Mouse (Mus musculus): Measurements from ENCODE around the gene Rlbp1. TPM values are rescaled to one million over a fixed set of nuclear protein-coding genes. Genes with fewer than 3 reads are reported as not detected.

The Rlbp1 gene
- total RNA-seq (2021), result not detected

DNA sequence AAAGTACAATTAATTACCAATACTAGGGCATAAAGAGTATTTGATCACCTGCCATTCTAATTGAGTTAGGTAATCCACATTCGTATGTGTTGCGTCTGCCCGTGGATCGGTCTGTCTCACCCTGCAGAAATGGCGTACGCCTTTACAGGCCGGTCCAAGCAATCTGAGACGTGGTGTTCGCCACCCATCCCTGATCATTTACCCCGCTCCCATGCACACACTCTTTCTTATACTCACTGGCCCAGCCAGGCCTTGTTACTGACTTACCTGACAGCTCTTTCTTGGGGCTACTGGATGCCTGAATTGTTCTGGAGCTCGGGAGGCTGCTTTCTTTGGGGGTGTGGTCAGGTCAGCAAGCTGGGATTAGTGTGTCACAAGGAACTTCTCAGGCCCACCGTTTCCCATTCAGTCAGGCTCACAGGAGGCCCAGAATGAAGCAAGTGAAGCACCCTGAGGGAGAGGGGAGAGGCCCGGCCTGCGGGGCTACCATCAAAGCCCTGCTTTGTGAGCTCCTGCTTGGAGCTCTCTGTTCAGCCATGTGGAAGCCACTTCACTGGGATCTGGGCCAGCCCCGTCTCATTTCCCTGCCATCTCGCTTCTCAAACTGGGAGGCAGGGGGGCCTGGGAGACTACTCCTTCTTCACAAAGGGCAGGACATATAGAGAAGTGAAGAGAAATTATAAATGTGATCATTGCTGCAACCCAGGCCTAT is at the start of gene Rlbp1:
Gene Rlbp1, minus strand, starts transcription at position 627 of the 712 bp plus-strand sequence.
- no peak for DNase-seq

DNA sequence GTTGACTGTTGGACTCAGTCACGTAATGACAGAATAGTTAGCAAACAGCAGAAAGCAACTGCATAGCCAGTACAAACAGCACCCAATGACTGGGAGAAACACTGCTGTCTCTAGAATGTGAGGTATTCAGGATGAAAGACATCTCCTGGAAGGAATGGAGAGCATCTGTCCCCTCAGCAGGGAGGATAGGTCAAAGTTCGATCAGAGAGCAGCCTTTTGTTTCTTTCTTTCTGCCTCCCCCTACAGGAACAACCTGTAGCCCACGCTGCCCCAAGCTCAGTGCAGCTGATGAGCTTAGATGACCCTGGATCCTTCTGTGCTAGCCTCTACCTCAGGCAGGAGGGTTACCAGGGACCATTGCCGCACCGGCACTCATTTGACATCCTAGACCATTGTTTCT is 41.4 kb upstream of the Rlbp1 start:
- DNase-seq, result no peak

DNA sequence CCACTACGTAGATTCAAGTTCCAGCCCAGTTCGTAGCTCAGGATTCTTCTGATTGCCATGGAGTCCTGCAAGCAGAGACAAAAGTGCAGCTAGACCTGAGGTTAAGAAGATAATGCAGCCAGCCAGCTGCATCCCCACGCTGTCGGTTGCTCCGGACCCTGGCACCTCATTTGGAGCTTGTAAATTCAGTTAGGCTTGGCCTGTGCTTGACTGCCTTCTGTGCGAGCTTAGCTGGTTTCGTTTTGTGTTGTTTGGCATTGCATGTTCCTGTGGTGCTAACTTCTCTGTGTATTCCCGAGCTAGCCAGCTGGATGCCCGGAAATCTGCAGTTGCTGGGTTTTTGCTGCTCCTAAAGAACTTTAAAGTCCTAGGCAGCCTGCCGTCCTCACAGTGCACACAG is 39.0 kb upstream of the Rlbp1 start:
- DNase-seq, result no peak

DNA sequence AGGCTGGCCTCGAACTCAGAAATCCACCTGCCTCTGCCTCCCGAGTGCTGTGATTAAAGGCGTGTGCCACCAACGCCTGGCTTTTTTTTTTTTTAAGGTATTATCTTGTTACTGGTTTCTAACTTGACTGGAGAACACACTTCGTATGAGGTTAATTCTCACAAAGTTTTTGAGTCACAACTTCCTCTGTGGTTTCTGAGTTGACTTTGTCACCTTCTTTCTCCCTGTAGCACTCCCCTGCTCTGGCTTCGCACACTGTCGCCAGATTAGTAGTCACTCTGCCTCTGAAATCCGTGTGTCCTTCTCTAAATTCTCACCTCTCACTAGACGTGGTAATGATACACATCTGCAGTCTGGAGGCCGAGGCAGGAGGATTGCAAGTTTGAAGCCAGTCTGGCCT is 36.0 kb upstream of the Rlbp1 start:
- no peak for DNase-seq

DNA sequence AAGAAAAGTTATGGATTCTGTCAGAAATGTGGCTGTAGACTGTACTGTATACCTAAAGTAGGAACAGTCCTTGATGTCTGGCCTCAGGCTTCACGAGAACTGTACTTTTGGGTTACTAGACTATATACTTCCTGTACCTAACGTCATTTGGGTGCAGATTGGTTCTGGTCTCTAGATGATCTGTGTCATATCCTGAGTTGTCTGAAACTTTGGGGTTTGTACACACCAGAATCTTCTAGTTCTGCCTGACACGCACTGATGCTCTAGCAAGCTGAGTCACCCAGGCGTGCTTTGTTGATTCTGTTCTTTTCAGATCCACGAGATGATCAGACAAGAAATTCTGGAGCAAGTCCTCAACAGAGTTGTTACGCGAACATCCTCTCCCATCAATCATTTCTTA is 33.1 kb upstream of the Rlbp1 start:
- DNase-seq, result no peak

DNA sequence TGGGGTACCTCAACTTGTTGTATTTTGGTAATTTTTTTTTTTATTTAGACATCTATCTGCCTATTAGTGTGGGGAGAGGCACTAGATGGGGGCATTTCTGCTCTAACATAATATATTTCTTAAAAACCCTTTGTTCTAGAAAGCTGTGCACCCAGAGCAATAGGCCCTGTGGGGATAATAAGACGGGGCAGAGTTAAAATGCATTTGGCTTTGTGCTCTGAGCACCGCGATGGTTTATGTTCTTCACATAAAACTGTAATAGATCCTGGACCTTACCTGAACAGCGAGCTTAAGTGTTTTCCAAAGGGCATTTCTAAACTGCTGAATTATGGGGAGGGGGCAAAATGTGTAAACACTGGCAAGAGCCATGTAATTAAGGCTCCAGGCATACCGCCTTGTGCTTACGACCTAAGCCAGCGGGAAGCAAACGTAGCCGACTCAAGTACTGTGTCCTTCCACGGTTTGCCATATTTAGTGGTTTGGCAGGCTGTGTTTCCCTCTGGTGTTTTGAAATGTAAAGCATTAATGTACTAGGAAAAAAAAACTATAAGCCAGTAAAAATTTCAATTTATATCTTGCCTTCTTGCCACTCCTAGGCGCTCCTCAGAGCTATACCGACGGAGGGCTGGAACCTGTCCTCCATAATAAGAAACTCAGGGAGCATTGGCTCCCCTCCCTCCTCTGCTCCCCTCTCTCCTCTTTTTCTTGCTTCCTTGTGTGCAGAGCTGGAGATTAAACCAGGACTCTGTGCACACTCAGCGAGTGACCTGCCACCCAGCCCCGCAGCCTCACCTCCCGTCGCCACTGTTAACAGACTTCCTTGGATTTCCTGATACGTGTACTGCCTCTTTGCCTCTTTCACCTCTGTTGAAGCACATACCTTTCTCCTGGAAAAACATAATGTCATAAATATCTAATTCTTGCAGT is 27.9 kb upstream of the Rlbp1 start:
- DNase-seq, result no peak

DNA sequence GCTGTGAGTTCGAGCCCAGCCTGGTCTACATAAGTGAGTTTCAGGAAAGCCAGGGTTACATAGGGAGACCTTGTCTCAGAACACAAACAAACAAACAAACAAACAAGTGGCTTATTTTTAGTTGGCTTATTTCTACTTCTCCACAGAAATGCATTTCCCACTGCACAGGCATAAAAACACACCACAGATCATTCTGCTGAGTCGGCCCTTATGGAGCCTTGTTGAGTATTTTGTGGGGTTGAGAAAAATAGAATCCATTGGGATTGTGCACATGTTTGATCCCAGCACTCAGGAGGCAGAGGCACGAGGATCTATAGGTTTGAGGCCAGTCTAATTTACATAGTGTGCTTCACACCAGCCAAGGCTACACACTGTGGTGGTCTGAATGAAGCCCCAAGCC is 13.4 kb upstream of the Rlbp1 start:
- no peak for DNase-seq

DNA sequence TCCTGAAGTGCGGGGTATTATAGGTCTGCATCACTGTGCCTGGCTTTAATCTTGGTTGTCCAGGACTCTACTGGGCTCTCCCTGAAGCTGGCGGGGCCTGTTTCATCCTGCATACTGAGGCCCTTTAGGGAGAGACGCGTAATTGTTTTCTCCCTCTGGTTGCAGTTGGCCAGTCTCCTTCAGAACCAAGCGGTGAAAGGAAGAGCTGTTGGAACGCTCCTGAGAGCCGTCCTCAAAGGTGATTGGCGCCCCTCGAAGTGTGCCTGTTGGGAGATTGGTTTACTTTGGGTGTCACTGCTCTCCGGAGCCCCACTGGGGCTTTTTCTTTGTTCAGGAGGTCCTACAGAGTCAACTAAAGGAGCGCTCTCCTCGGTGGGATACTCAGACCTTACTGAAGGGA is 12.1 kb upstream of the Rlbp1 start:
- no peak for DNase-seq

DNA sequence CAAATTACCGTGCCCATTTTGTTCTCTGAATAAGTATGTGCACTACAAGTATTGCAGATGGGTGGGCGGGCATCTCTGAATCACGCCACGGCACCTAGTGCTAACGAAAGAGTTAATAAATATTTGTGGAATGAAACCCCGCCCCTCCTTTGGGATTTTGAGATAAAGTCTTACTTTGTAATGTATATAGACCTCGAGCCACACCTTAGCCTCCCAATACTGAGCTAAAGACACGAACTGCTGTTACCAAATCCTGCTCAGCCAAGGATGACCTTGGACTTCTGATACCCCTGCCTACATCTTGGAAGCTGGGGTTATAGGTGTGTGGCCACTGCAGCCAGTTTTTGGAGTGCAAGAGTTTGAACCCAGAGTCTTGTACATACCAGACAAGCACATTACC is 11.6 kb upstream of the Rlbp1 start:
- DNase-seq, result no peak

DNA sequence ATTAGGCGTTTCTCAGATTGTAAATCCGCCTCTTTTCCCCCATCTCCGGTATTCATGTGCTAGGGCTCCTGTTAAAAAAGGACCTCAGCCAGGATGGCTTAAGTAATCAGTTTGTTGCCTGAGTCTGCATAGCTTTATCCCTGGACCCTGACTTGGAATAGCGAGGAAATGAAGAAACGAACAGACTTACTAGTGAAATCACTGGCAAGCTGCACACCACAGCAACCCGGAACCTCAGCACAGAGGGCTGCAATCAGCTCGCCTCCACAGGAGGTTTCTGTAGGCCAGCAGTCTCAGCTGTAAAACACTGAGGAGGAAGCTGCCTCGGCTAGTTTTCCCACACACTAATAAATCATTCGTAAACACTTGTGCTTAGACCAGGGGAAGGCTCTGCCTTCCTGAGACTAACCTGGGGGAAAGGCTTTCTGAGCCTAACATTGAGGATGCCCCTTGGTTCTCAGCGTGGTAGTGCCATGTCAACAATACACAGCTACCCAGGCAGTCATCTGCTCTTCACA is 10.7 kb upstream of the Rlbp1 start:
- DNase-seq, result no peak

DNA sequence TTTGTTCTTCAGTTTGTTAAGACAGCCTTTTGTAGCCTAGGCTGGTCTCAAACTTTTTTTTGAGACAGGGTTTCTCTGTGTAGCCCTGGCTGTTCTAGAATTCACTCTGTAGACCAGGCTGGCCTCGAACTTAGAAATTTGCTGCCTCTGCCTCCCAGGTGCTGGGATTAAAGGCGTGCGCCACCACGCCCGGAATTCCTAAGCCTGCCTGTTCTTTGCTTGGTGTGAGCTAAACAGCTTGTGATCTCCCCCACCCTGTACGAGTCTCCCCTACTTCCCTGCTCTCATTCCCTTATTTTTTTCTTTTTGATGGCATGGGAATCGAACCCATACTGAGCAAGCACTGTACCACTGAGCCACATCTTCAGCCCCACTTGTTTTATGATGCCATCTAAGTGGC is 8.3 kb upstream of the Rlbp1 start:
- no peak for DNase-seq

DNA sequence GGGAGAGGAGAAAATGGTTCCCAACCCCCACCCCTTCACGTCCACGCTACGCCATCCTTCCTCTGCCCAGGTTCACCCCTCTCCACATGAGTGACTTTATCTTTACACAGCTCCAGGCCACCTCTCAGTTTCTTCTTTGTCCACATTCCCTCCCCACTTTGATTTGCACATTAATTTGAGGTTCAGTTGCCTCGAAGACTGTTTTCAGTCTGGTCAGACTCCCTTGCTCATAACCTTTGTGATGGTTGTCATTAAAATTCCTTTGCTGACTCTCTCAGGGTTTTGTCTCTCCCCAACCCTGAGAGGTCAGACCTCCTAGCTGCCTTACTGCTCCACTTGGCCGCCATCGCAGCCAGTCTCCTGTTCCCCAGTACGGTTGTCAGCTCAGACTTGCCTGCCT is 7.8 kb upstream of the Rlbp1 start:
- DNase-seq, result no peak

DNA sequence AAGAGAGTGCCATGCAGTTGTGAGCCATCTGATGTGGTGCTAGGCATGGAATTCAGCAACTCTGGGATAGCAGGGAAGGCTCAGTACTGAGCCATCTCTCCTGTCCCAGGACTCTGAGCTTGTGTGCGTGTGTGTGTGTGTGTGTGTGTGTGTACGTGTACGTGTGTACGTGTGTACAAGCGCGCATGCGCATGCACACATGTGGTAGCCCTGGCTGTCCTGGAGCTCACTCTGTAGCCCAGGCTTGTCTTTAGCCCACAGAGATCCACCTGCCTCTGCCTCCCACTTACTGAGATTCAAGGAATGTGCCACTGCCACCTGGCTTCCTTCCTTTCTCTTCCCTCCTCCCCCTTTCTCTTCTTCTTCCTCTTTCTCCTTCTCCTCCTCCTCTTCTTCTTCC is 7.1 kb upstream of the Rlbp1 start:
- no peak for DNase-seq

DNA sequence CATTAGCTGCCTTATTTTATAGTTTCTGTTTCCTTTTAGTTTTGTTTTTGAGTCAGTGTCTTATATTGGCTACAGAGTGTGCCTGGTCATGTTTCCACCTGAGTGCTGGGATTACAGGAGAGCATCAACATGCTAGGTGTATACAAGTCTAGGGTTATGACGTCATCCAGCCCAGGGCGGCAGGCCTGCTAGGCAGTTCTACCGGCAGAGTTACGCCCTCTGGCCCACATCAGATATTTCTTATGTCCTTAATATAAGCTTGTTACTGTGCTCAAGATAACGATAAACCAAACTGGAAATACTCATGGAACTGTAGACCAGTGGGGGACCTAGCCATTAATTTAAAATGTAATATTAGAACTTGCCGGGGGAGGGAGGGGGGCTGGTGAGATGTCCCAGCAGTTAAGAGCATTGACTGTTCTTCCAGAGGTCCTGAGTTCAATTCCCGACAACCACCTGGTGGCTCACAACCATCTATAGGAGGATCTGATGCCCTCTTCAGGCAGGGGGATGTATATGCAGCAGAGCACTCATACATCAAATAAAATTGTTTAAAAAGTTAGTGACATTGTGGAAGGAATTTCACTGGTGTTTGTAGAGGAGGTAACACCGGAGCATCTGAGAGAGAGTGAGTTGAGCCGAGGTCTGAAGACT is 6.1 kb upstream of the Rlbp1 start:
- DNase-seq, result no peak

DNA sequence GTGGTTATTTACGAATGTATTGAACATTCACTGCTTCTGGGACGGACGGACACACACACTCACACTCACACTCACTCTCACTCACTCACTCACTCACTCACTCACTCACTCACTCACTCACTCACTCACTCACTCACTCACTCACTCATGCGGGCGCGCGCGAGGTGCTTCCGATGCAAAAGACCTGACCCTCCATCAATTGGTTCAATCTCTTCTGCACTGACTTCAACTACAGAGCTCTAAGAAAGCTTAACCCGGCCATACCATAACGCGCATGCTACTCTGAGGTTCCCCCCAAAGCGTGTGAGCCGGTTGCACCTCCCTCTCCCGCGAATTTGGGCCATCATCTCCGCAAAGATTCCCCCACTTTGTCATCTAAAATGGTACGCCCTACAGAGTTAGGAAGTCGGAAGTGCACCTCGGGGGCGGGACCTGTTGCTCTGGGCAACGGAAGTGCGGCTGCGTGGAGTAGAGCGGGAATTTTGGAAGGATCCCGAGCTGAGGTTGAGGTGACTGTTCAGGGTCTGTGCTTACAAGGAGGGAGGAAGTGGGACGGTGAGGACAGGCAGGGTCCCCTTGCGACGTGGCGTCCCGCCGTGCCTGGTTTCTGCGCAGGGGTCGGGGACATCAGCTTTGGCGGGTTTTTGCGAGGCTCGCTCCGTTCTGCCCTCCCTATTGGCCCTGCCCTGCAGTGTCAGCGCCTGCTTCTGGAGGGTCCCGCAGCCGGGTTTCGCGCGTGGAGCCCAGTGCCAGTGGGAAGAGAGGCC is 5.2 kb upstream of the Rlbp1 start, which contains the start of gene Fanci:
Gene Fanci, plus strand, starts transcription at position 47 of the 767 bp plus-strand sequence.
- peak; percentile 97 for DNase-seq

DNA sequence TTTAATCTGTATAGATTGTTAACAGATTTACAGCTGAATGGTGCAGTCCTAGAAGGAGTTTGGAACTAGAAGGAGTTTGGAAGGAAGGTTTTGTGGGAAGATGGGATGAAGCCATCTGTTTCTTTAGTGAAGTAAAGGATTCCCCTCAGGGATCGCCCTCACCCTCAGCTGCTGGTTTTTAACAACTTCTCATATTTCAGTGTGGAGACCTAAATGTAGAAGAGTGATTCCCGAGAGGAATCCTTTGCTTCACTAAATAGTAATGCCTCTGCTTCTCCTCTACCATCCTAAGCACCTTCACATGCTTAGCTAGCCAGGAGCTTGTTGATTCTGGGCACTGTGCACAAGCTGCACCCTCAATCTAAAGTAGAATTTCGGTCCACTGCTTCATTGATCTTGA is 4.6 kb upstream of the Rlbp1 start:
- DNase-seq, result no peak

DNA sequence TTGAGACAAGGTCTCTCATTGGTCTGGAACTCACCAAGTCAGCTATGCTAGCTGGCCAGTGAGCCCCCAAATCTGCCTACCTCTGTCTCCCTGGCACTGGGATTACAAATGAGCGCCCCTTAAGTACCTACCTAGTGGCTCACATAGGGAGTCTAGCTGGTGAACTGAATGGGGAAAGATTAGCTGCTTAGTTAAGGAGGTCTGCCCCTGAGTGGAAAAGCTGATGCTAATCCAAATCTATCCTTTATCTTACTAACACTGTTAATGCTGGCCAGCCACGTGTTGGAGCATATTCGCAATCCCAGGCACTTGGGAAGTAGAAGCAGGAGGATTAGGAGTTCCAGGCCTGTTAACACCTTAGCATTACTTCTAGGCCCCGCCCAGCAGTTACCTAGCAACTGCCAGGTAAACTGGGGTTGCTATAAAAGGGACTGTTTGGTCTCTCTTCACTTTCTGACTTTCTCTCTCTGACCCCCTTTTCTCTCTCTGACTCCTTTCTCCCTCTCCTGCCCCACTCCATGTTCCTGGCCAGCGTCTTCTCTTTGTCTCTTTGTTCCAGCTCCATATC is 3.4 kb upstream of the Rlbp1 start:
- DNase-seq, result no peak

DNA sequence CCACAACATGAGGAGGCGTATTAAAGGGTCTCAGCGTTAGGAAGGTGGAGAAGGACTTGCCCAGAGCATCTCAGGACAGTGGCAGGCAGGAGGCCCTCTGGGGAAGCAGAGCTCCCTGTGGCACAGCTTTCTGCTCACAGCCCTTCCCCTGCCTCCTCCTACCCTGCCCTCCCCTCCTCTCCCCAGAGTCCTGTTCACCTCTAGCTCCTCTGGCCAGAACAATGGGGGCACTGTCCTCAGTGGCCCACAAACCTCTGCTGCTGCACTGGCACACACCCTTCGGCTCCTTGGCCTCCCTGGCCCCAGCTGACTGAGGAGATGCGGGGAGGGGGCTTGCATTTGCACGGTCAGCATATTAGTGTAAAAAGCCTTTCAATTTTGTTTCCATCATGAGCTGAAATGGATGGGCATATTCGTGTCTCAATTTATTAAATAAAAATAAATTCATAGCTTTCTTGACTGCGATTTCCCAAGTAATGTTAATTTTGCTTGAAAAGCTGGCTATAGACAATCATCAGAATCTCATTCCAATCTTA is 1.9 kb upstream of the Rlbp1 start:
- DNase-seq, result no peak

DNA sequence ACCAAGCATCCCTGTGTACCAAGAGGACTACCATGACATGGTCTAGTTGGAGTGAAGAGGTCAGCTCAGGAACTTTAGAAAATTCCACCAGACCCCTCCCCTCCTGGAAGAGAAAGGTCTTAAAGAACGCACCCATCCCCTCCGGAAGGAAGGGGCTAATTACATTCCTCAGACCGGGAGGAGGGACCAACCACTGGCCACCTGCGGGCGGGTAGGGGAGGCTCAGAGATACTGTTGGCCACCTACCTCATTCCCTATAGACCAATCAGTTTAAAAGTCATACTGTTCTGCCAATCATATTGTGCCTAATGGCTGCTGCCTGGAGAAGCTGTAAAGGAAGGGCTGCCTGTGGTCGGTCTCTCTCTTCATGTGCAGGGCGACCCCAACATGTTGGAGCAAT is 1.1 kb upstream of the Rlbp1 start:
- DNase-seq, result no peak

DNA sequence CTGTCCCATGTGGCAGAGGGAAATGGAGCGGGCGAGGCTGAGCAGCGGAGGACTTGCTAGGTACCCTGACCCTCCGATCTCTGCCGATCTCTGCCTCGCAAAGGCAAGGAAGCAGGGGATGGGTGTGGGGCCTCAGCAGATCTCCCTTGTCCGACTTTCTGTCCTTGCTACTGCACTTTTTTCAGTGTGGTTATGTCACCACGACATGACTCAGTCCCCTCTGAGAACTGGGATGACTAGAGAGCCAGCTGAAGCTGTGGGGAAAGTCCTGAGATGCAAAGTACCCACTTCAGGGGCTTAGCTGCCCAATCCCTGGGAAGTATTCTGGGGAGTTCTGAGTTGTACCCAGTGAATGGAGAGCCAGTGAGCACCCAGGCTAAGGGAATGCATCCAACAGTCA is 292 bp upstream of the Rlbp1 start:
- no peak for DNase-seq

DNA sequence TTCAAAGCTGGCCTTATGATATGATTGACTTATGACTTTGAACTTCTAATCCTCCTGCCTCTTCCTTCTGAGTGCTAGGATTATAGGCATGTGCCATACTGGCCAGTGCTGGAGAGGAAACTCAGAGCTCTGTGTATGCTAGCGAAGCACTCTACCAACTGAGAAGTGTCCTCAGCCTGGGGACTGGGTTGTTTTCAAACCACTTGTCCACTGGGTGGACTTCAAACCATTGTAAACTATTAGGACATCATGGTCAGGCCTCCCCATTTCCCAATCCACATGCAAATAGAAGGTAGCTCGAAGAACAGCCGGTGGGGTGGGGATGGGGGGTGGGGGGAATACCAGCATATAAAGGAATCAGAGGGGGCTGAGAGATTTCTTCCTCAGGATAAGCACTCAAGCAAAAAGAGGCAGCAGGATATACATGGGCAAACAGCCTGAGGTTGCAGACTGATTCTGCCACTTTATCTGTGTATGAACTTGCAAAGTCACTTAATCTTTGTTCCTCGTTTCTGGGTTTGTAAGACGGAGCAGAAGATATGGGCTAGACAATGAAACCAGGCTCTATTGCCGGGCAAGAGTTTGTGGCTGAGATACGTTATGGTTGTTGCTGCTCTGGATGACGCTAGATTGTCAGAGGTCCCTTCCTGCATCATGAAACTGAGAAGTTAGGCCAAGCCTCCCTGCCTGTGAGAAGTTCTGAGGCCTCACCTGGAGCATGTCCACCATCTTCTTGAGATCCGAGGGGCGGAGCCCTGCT is 10.2 kb downstream of the Rlbp1 start:
- DNase-seq, result no peak
